Mouse (Mus musculus) cortical plate, adult 2 months (tissue): ENCODE results near the gene Tnpo1. TPM values are rescaled to one million over a fixed set of nuclear protein-coding genes. Genes with fewer than 3 reads are reported as not detected.

ENCODE experiments used
- H3K27ac ChIP-seq: fragments of 200-500 bp; 2 replicates; pipeline ENCODE4 v1.5.1; 2012; ENCODE audit warnings: low read length, control low read depth, inconsistent platforms; ENCODE audit not compliant: insufficient read depth
- H3K4me1 ChIP-seq: fragments of 200-500 bp; 2 replicates; pipeline ENCODE4 v1.6.1; 2011; ENCODE audit warnings: low read length; ENCODE audit not compliant: control insufficient read depth, insufficient read depth
- H3K4me3 ChIP-seq: fragments of 200-500 bp; 2 replicates; pipeline ENCODE4 v1.5.1; 2011; ENCODE audit warnings: mild to moderate bottlenecking, low read length, control low read depth; ENCODE audit not compliant: insufficient read depth
- CTCF ChIP-seq: fragments of 200-500 bp; IDR thresholded peaks from 2 replicates; pipeline ENCODE4 v1.5.1; 2011; ENCODE audit warnings: mild to moderate bottlenecking, control low read depth, low read length; ENCODE audit not compliant: insufficient read depth; ENCODE audit errors: extremely low read depth
- POLR2A ChIP-seq: fragments of 200-500 bp; IDR thresholded peaks from 2 replicates; pipeline ENCODE4 v1.6.1; 2011; ENCODE audit warnings: mild to moderate bottlenecking, low read length, control low read depth; ENCODE audit not compliant: insufficient read depth; ENCODE audit errors: extremely low read depth
- polyA plus RNA-seq: library from polyadenylated mRNA; depleted of rRNA; stranded (reverse); fragments of >200 nt; gene quantifications from 2 replicates; pipeline ENCODE4 v1.2.3, GENCODE M21; 2012; rRNA removed

Tnpo1 gene
- polyA plus RNA-seq, 1 experiment = 25.1 TPM

GRCm38 (mm10) chr13:98802957-98803356, 123.2 kb downstream of the Tnpo1 start:
- Histone ChIP-seq H3K27ac (no peak overlapping the region), H3K4me1 (no peaks in the 10 kb centered on the region), H3K4me3 (no peak overlapping the region)
- TF ChIP-seq CTCF (no peak), POLR2A (no peak)

GRCm38 (mm10) chr13:98795511-98795910, 130.7 kb downstream of the Tnpo1 start:
- Histone ChIP-seq H3K4me3 (no peak overlapping the region), H3K27ac (no peak overlapping the region), H3K4me1 (no peaks in the 10 kb centered on the region)
- no peak for TF ChIP-seq POLR2A
- no peak for TF ChIP-seq CTCF

GRCm38 (mm10) chr13:98792864-98793263, 133.3 kb downstream of the Tnpo1 start:
- TF ChIP-seq POLR2A = no peak
- TF ChIP-seq CTCF = no peak
- no peaks in the 10 kb centered on the region for H3K4me1 ChIP-seq
- no peak overlapping the region for H3K27ac ChIP-seq
- H3K4me3 ChIP-seq = no peak overlapping the region

- Histone ChIP-seq H3K4me3 (no peak overlapping the region), H3K4me1 (no peaks in the 10 kb centered on the region), H3K27ac (no peak overlapping the region)
- TF ChIP-seq POLR2A = no peak
- TF ChIP-seq CTCF = no peak
These were observed 134.5 kb downstream of the Tnpo1 start for GRCm38 (mm10) chr13:98791693-98792092.

Other genes starting within 250 kb of the Tnpo1 start
- gene Tmem171, start 231.6 kb downstream of the Tnpo1 start, polyA plus RNA-seq = 0.10 and 0.23 TPM in 2 replicates
- gene Fcho2, start 110.9 kb downstream of the Tnpo1 start, polyA plus RNA-seq = 29.1 and 30.4 TPM in 2 replicates
- not detected in 2 replicates for gene 1700024P04Rik, start 58.2 kb upstream of the Tnpo1 start, polyA plus RNA-seq